Mouse (Mus musculus) T-helper 1 cell (primary cell): ENCODE data around the gene Abhd16a.

Experiments used
- in situ Hi-C: fragments of 300-600 bp; cut with MboI, MseI; formaldehyde crosslinking; loops from one replicate; pipeline ENCODE4 v1.15.1; 2025; ENCODE audit warnings: high pct_unique_total_duplicates

Abhd16a gene

DNA sequence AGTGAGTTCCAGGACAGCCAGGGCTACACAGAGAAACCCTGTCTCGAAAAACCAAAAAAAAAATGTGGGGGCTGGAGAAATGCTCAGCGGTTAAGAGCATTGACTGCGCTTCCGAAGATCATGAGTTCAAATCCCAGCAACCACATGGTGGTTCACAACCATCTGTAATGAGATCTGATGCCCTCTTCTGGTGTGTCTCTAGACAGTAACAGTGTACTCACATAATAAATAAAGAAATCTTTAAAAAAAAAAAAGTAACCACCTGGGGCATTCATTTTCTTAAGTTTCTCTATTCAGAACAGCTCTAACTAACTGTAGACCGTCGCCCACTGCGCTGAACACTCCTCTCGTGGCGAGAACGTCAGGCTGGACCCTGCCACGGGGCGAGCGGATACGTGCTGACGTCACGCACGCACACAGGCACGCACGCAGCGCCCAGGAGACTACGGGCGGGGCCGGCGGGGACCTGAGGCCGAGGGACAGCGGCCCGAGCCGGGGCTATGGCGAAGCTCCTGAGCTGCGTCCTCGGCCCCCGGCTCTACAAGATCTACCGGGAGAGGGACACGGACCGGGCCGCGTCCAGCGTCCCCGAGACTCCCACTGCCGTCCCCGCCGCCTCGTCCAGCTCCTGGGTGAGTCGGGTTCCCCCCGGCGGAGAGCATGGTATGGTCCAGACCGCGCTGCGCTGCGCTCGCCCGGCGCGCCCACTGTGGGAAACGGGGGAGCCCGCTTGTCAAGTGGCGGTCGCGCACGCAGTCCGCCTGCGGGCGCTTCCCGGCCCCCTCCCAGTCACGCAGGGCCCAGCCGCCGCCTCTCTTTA lies at the start of gene Abhd16a:
Gene Abhd16a, plus strand, starts transcription at position 439 of the 820 bp plus-strand sequence.
- in situ Hi-C loops, result no loop called here

DNA sequence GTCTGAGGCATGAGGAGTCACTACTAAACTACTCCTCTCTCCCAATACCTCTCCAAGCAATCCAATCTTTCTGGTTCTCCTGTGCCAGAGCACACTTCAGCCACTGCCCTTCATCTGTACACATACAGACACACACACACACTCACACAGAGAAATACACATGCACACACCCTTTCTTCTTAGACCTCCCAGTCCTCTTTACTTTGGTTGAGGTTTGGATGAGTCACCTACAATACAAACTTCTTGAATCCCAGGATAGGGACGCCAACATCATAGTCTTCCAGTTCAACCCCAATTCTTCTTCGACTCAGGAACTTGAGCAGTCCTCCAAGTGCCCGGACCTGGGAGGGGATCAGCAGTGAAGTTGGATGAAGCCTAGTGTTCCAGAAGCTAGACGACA lies 45.3 kb upstream of the Abhd16a start:
- in situ Hi-C loops, result no loop called here

GRCm38 (mm10) chr17:35044904-35045806 lies 43.9 kb upstream of the Abhd16a start:
- in situ Hi-C loops, result no loop called here

DNA sequence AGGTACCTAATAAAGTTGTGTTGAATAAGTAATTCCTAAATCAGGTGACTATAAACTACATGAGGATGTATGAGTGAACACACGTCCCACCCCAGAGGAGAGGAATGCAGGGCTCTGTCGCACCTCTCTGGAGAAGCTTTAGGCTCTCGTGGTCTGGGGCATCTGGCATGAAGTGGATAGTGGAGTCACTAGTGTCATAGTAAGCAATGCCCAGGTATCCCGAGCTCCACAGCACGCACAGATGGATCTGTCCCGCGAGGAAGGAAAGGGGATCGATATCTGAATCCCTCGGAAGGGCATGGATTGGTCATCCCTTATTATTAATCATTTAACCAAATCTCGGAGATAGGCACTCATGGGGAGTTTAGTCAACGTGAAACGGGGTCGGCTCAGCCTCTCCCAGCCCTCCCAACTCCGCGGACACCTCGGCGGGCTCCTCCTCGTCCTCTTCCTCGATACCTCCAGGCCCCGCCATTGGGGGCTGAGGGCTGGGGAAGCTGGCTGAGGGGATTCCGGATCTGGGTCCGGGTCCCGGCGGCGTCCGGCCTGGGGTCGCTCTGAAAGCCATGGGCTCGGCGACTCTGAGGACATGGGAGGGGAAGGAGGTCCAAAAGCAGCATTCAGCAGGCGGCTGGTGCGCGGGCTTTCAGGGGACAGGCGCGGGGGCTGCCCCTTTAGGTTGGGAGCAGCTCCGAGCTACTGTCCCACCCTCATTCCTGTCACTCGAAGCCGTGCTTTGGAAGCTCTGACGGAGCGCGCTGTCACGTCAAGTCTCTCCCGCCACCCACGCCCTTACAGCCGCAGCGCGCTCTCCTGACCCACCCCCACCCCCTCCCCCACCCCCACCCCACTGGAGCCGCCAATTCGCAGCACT lies 43.0 kb upstream of the Abhd16a start:
- in situ Hi-C loops, result no loop called here

GRCm38 (mm10) chr17:35046681-35047455 lies 42.2 kb upstream of the Abhd16a start, which contains the start of gene Msh5:
Msh5 (minus strand) TSS chr17:35046745.
- in situ Hi-C loops, result no loop called here

GRCm38 (mm10) chr17:35047688-35048087 lies 41.4 kb upstream of the Abhd16a start:
- in situ Hi-C loops, result no loop called here

GRCm38 (mm10) chr17:35048149-35048931 lies 40.7 kb upstream of the Abhd16a start:
- in situ Hi-C loops, result no loop called here

DNA sequence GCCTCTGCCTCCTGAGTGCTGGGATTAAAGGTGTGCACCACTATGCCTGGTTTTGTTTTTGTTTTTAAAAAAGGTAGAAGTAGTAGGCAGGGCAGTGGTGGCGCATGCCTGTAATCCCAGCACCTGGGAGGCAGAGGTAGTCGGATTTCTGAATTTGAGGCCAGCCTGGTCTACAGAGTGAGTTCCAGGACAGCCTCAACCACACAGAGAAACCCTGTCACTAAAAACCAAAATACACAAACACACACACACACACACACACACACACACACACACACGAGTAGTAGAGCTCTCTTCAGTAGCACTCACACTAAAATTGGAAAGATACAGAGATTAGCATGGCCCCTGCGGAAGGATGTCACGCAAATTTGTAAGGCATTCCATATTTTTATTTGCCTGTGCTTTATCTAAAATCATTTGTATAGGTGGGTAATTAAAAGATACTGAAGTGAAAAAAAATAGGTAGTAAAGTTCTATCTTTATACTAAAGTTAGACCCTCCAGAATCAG lies 40.1 kb upstream of the Abhd16a start:
- in situ Hi-C loops, result no loop called here

GRCm38 (mm10) chr17:35049561-35050016 lies 39.5 kb upstream of the Abhd16a start, which contains the start of gene Clic1:
Clic1 (plus strand) TSS chr17:35049966.
- in situ Hi-C loops, result no loop called here

GRCm38 (mm10) chr17:35050126-35050750 lies 38.8 kb upstream of the Abhd16a start:
- in situ Hi-C loops, result no loop called here

DNA sequence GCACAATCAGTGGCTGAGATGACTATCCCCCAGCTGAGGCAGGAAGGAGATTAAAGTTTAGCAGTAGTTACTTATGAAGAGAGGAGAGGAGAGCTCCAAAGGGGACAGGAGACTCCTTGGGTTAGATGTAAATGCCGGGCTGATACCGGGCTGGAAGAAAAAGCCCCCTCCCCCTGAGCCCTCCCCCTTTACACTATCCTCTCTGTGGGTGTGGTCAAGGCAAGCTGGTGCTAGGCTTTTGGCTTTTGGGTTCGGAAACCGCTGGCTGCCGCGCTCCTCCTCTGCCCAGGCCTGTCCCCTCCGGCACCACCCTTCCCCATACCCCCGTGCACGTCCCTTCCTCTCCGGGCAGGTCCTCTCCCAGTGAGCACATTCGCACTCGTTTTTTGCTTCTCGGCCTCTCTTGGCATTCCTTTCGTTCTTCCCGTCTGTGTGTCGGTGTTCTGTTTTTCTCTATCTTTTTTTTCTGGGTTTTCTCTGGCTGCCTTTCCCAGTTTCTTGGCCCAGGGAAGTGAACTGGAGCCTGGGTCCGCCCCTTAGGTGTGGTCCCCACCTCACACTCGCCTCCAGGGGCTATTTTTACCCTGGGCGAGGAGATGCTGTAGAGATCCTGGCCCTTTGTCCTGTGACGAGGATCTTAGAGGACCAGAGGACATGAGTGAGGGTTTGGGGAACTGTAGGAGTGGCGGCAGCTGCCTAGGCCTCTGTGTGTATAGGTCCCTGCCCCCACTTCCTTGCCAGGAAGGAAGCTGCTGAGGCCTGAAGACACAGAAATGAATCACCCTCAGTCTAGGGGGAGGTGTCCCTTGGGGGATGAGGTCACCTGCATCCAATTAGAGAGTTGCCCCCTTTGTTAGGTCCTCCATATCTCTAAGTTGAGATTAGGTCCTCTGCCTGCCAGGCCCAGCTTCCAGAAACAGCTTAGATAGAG lies 37.6 kb upstream of the Abhd16a start:
- in situ Hi-C loops, result no loop called here

GRCm38 (mm10) chr17:35052271-35052798 lies 36.7 kb upstream of the Abhd16a start:
- in situ Hi-C loops, result no loop called here

GRCm38 (mm10) chr17:35055691-35056495 lies 33.2 kb upstream of the Abhd16a start:
- in situ Hi-C loops, result no loop called here

GRCm38 (mm10) chr17:35057090-35057489 lies 32.0 kb upstream of the Abhd16a start:
- in situ Hi-C loops, result no loop called here

DNA sequence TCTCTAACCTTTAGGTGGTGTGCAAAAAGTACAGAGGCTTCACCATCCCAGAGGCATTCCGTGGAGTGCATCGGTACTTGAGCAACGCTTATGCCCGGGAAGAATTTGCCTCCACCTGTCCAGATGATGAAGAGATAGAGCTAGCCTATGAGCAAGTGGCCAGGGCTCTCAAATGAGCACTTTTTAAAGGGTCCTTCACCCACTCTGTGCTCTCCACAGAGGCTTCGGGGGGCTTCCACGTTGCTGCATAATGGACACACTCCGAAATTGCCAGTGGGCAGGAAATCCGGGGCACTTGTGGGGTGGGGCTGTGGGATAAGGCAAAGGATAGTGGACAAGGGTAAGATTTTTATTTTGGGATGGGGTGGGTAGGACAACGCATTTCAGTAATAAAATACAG lies 30.7 kb upstream of the Abhd16a start:
- in situ Hi-C loops, result no loop called here

DNA sequence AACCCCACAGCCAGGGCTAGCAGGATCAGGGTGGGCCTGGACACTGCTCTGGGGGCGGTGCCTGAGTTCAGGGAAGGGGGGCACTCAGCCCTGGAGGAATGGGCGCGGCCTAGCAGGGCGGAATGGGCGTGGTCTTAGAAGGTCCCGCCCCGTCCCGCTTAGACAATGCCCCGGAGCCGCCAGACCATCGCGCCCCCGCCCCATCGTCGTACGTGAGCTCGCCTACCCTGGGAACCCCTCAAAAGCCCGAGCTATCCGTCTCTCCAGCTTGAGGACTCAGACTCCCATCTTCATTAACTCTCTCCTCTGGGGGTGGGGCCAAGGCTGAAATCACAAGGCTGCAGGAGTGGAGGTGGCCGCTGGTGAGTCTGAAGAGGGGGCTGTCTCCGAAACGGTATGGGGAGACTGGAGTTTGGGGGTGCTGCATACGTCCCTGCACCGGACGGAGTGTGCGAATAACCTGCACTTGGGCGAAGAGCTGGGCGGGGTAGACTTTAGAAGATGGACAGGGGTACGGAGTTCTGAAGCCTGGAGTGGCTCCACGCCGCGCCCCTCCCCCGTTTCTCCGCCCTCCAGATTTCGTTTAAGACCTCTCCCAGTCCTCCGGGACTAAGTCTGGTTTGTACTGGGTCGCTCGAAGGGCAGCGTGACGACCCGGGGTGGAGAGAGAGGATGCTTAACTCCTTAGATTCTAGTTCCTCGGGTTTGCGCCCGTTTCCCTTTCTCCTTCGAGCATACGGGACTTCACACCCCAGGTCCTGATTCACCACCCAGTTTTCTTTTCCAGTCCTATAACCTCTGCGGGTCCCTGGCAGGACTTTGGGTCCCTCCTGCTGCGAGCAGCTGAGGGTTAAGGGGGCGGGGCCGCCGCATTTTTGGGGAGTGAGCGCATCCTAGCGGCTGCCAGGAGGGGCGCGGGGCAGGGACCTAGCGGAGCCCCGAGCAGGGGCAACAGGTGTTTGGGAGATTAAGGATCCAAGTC lies 29.9 kb upstream of the Abhd16a start, which contains the start of gene Ddah2:
Gene Ddah2, plus strand, starts transcription at position 125 of the 982 bp plus-strand sequence.
- in situ Hi-C loops, result no loop called here
